Mouse (Mus musculus): Measurements from ENCODE around the gene Ccr9.

DNA sequence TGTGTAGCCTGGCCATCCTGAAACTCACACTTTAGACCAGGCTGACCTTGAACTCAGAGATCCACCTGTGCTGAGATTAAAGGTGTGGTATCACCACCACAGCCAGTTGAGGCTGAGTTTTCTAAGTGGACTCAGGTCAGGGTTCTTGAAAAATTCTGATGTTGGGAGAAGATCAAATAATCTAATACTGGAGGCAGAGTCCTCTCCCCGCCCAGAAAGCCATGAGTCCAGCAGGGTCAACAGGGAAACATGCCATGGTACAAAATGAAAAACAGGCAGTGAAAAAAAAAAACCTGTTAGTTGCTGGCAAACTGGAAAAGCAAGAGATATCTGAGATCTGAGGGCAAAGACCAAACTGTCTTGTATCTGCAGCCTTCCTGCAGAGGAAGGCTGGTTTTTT is 38.1 kb upstream of the Ccr9 start:
- TF ChIP-seq POLR2A (IDR thresholded peaks at IDR 0.05; ENCODE audit: insufficient read depth, low read depth, low read length), result no peak
- TF ChIP-seq CTCF (IDR thresholded peaks at IDR 0.05), result no peak
